Mouse (Mus musculus): ENCODE data around the gene Tstd3.
A peak's percentile ranks its signal among the peaks of the same experiment; 100 is the strongest.

- no peak; a peak in 1 of 4 replicates for TF ChIP-seq POLR2A (IDR thresholded peaks at IDR 0.05; ENCODE audit: control insufficient read depth in 1 of 2, insufficient read depth in 1 of 2, low read depth in 1 of 2, low read length in 2 of 2, poor library complexity in 1 of 2)
- TF ChIP-seq ZNF384 (IDR thresholded peaks at IDR 0.05; ENCODE audit: low read depth, low read length), result no peak
- TF ChIP-seq MAX (IDR thresholded peaks at IDR 0.05; ENCODE audit: low read length), result peak; percentile 65; the same call in 1 of the 2 replicates
Observed at GRCm38 (mm10) chr4:21726912-21727614, 39.9 kb downstream of the Tstd3 start.

Measured in MEL (cell line).